Mouse (Mus musculus) cerebellum, adult 2 months (tissue): ENCODE results near the gene Mrto4. TPM values are rescaled to one million over a fixed set of nuclear protein-coding genes. Genes with fewer than 3 reads are reported as not detected.

Experiments
- DNase-seq, 2 experiments: peaks; one replicate each; pipeline ENCODE4 v3.0.0; 2021
- H3K27ac ChIP-seq: fragments of 200-500 bp; 2 replicates; pipeline ENCODE4 v1.5.1; 2012; ENCODE audit warnings: low read length, control low read depth, inconsistent platforms; ENCODE audit not compliant: insufficient read depth
- H3K27me3 ChIP-seq: fragments of 200-500 bp; 2 replicates; pipeline ENCODE4 v1.6.1; 2012; ENCODE audit warnings: inconsistent platforms, mild to moderate bottlenecking, low read length, moderate library complexity; ENCODE audit not compliant: control insufficient read depth, insufficient read depth
- H3K4me1 ChIP-seq: fragments of 200-500 bp; 2 replicates; pipeline ENCODE4 v1.6.1; 2011; ENCODE audit warnings: low read length; ENCODE audit not compliant: control insufficient read depth, insufficient read depth
- H3K4me3 ChIP-seq: fragments of 200-500 bp; replicated peaks from 2 replicates; pipeline ENCODE3; 2011; ENCODE audit warnings: mild to moderate bottlenecking, low read depth, low read length, control low read depth; ENCODE audit not compliant: insufficient read depth
- CTCF ChIP-seq: fragments of 200-500 bp; IDR thresholded peaks from 2 replicates; pipeline ENCODE4 v1.5.1; 2011; ENCODE audit warnings: low read depth, mild to moderate bottlenecking, control low read depth, low read length, moderate library complexity, borderline replicate concordance; ENCODE audit not compliant: insufficient read depth
- POLR2A ChIP-seq: fragments of 200-500 bp; IDR thresholded peaks from 2 replicates; pipeline ENCODE4 v1.6.1; 2011; ENCODE audit warnings: low read length, control low read depth, borderline replicate concordance; ENCODE audit not compliant: insufficient read depth
- WGBS: fragments of 180-500 bp; shearing (Covaris S2); methylation state at CpG from one replicate; pipeline ENCODE4 v1.1.7; 2018; 5-methylcytosine and 5-hydroxymethylcytosine counted together
- polyA plus RNA-seq: library from polyadenylated mRNA; depleted of rRNA; stranded (reverse); fragments of >200 nt; gene quantifications from 2 replicates; pipeline ENCODE4 v1.2.3, GENCODE M21; 2012

The Mrto4 gene
- polyA plus RNA-seq, 1 experiment = 56.4 TPM

GRCm38 (mm10) chr4:139360761-139361548, 8.6 kb upstream of the Mrto4 start:
- no peak overlapping the region for H3K4me3 ChIP-seq
- WGBS = 91% methylated on average over 11 of the region's 11 CpGs
- H3K27ac ChIP-seq = no peak overlapping the region
- H3K27me3 ChIP-seq = no peaks in the 10 kb centered on the region
- DNase-seq = no peak
- H3K4me1 ChIP-seq = no peaks in the 10 kb centered on the region
- no peak for TF ChIP-seq CTCF
- TF ChIP-seq POLR2A = no peak

GRCm38 (mm10) chr4:139357211-139357610, 4.8 kb upstream of the Mrto4 start:
- Histone ChIP-seq H3K4me3 (no peak overlapping the region), H3K4me1 (no peaks in the 10 kb centered on the region), H3K27ac (no peak overlapping the region), H3K27me3 (no peaks in the 10 kb centered on the region)
- DNase-seq = no peak
- TF ChIP-seq POLR2A = no peak
- TF ChIP-seq CTCF = no peak
- WGBS = 91% methylated on average over 3 of the region's 3 CpGs

GRCm38 (mm10) chr4:139352832-139353231, 456 bp upstream of the Mrto4 start:
- WGBS = 0% methylated on average over 7 of the region's 7 CpGs
- Histone ChIP-seq H3K4me3 (peak overlapping the region; percentile 99), H3K27ac (peak overlapping the region; percentile 95; the same call in 1 of the 2 replicates), H3K27me3 (no peaks in the 10 kb centered on the region), H3K4me1 (peaks cover 3% of the 10 kb centered on the region; the same call in 1 of the 2 replicates)
- TF ChIP-seq POLR2A (no peak), CTCF (no peak)
- no peak for DNase-seq

- Histone ChIP-seq H3K27ac (no peak overlapping the region), H3K4me3 (no peak overlapping the region), H3K4me1 (no peaks in the 10 kb centered on the region), H3K27me3 (no peaks in the 10 kb centered on the region)
- DNase-seq = no peak
- TF ChIP-seq CTCF (no peak), POLR2A (no peak)
- WGBS = 70% methylated on average over 23 of the region's 23 CpGs
These were observed 6.9 kb downstream of the Mrto4 start for GRCm38 (mm10) chr4:139345416-139346019.

GRCm38 (mm10) chr4:139343718-139344117, 8.7 kb downstream of the Mrto4 start:
- H3K4me1 ChIP-seq = no peaks in the 10 kb centered on the region
- TF ChIP-seq CTCF (no peak), POLR2A (no peak)
- no peak overlapping the region for H3K4me3 ChIP-seq
- DNase-seq = peak; percentile 29
- no peaks in the 10 kb centered on the region for H3K27me3 ChIP-seq
- 25% methylated on average over 5 of the region's 5 CpGs for WGBS
- H3K27ac ChIP-seq = no peak overlapping the region

GRCm38 (mm10) chr4:139341556-139342233, 10.7 kb downstream of the Mrto4 start:
- WGBS = 55% methylated on average over 7 of the region's 7 CpGs

GRCm38 (mm10) chr4:139340835-139341234, 11.5 kb downstream of the Mrto4 start:
- WGBS = 87% methylated on average over 4 of the region's 4 CpGs
- H3K4me1 ChIP-seq = no peaks in the 10 kb centered on the region
- DNase-seq = no peak
- no peaks in the 10 kb centered on the region for H3K27me3 ChIP-seq
- no peak overlapping the region for H3K4me3 ChIP-seq
- TF ChIP-seq CTCF (no peak), POLR2A (no peak)
- no peak overlapping the region for H3K27ac ChIP-seq

More at GRCm38 (mm10) chr4:139341556-139342233, 10.7 kb downstream of the Mrto4 start:
- no peak overlapping the region for H3K27ac ChIP-seq
- no peak for DNase-seq
- H3K4me3 ChIP-seq = no peak overlapping the region
- no peak for TF ChIP-seq CTCF
- no peak for TF ChIP-seq POLR2A
- no peaks in the 10 kb centered on the region for H3K4me1 ChIP-seq
- H3K27me3 ChIP-seq = no peaks in the 10 kb centered on the region
